Mouse (Mus musculus) bone marrow macrophage, adult 2 months (primary cell): ENCODE data around the gene Kirrel.

ENCODE experiments used
- CTCF ChIP-seq: IDR thresholded peaks from 2 replicates; pipeline ENCODE4 v1.5.1; 2012; ENCODE audit warnings: low read depth, mild to moderate bottlenecking, low read length, moderate library complexity
- POLR2A ChIP-seq: IDR thresholded peaks from 2 replicates; pipeline ENCODE4 v1.6.1; 2012; ENCODE audit warnings: mild to moderate bottlenecking, low read depth, low read length, borderline replicate concordance

DNA sequence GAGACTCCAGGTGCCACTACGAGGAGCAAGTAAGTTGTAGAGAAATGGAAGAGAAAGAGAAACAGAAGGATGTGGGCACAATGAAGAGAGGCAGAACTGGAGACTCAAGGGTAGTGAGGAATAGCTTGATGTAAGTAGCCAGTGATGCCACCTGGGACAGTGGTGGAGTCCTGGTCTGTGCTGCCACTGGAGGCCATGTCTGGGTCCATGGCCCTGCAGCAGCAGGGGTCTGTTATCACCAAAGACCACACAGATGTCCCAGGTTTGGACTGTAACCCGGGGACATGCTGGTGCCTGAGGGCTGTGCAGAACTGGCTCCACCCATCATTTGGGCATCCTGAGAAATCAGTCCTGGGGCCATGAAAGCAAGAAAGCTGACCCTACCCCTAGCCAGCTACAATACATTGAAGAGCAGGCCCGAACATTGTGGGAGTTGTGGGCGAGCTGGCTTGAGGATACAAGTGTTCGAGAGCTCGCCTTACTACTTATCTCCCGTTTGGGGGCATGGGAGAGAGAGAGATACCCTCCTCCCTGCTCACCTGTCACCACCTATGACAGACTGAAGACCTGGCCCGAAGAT, 107.1 kb downstream of the Kirrel start:
- TF ChIP-seq CTCF (no peak), POLR2A (no peak)
